Mouse (Mus musculus) MEL (cell line): ENCODE measurements around the gene Gm960. TPM values are rescaled to one million over a fixed set of nuclear protein-coding genes. Genes with fewer than 3 reads are reported as not detected.

Experiments
- DNase-seq: peaks from one replicate; pipeline ENCODE4 v3.0.0; 2011; ENCODE audit warnings: low read depth, low spot score
- H3K27ac ChIP-seq: 2 replicates; pipeline ENCODE4 v1.5.1; 2012; ENCODE audit warnings: low read depth, mild to moderate bottlenecking, control low read depth, low read length, moderate library complexity; ENCODE audit not compliant: control insufficient read depth
- H3K27me3 ChIP-seq, 2 experiments: fragments of 150-350 bp in 1 of 2; sonication (generic) in 1 of 2; 2 replicates each; pipeline ENCODE4 v1.6.1; 2012; ENCODE audit warnings: low read length in 2 of 2, mild to moderate bottlenecking in 2 of 2, improper control_type of control experiment in 1 of 2, moderate library complexity in 1 of 2; ENCODE audit not compliant: insufficient read depth in 2 of 2, control insufficient read depth in 1 of 2
- H3K36me3 ChIP-seq, 2 experiments: 2 replicates each; pipeline ENCODE4 v1.6.1; 2012 to 2014; ENCODE audit warnings: low read length in 2 of 2, improper control_type of control experiment in 1 of 2, inconsistent platforms in 1 of 2, mild to moderate bottlenecking in 1 of 2; ENCODE audit not compliant: insufficient read depth in 2 of 2, control insufficient read depth in 1 of 2
- H3K4me1 ChIP-seq, 2 experiments: fragments of 150-350 bp in 1 of 2; sonication (generic) in 1 of 2; 2 replicates each; pipeline ENCODE4 v1.6.1; 2012; ENCODE audit warnings: low read length in 2 of 2, improper control_type of control experiment in 1 of 2, mild to moderate bottlenecking in 1 of 2; ENCODE audit not compliant: insufficient read depth in 2 of 2, control insufficient read depth in 1 of 2
- H3K4me3 ChIP-seq, 2 experiments: fragments of 150-350 bp in 1 of 2; sonication (generic) in 1 of 2; 2 replicates each; pipeline ENCODE4 v1.5.1; 2012; ENCODE audit warnings: low read depth in 2 of 2, low read length in 2 of 2, mild to moderate bottlenecking in 2 of 2, moderate library complexity in 2 of 2, control low read depth in 1 of 2, improper control_type of control experiment in 1 of 2; ENCODE audit not compliant: control insufficient read depth in 1 of 2, insufficient read depth in 1 of 2
- H3K79me2 ChIP-seq: 2 replicates; pipeline ENCODE4 v1.6.1; 2012; ENCODE audit warnings: mild to moderate bottlenecking, low read length, moderate library complexity; ENCODE audit not compliant: control insufficient read depth, poor library complexity, insufficient read depth
- H3K9ac ChIP-seq: 2 replicates; pipeline ENCODE4 v1.6.1; 2012; ENCODE audit warnings: low read depth, mild to moderate bottlenecking, control low read depth, low read length, moderate library complexity; ENCODE audit not compliant: control insufficient read depth, poor library complexity, severe bottlenecking
- H3K9me3 ChIP-seq: fragments of 150-350 bp; sonication (generic); replicated peaks from 2 replicates; pipeline ENCODE4 v1.6.1; 2012; ENCODE audit warnings: mild to moderate bottlenecking, low read length, improper control_type of control experiment, moderate library complexity; ENCODE audit not compliant: insufficient read depth
- BHLHE40 ChIP-seq: IDR thresholded peaks from 2 replicates; pipeline ENCODE4 v1.6.1; 2012; ENCODE audit warnings: low read depth, mild to moderate bottlenecking, inconsistent platforms, low read length, improper control_type of control experiment, borderline replicate concordance
- CHD1 ChIP-seq: IDR thresholded peaks from 2 replicates; pipeline ENCODE4 v1.6.1; 2012; ENCODE audit warnings: low read depth, mild to moderate bottlenecking, inconsistent platforms, low read length, improper control_type of control experiment
- CTCF ChIP-seq, 3 experiments: IDR thresholded peaks in 2 of 3; conservative IDR thresholded peaks in 1 of 3; 2 replicates each; pipeline ENCODE4 v1.5.1; 2011 to 2012; ENCODE audit warnings: low read length in 3 of 3, low read depth in 2 of 3, mild to moderate bottlenecking in 2 of 3, improper control_type of control experiment in 1 of 3, inconsistent platforms in 1 of 3, mixed read lengths in 1 of 3, moderate library complexity in 1 of 3; ENCODE audit not compliant: control insufficient read depth in 1 of 3, insufficient read depth in 1 of 3, poor library complexity in 1 of 3, severe bottlenecking in 1 of 3
- E2F4 ChIP-seq: IDR thresholded peaks from 2 replicates; pipeline ENCODE4 v1.6.1; 2011; ENCODE audit warnings: low read depth, low read length, improper control_type of control experiment, borderline replicate concordance
- ELF1 ChIP-seq: IDR thresholded peaks from 2 replicates; pipeline ENCODE4 v1.6.1; 2014; ENCODE audit warnings: low read depth, mild to moderate bottlenecking, inconsistent platforms, low read length, improper control_type of control experiment, moderate library complexity
- EP300 ChIP-seq, 2 experiments: IDR thresholded peaks; 2 replicates each; pipeline ENCODE4 v1.6.1; 2011; ENCODE audit warnings: improper control_type of control experiment in 2 of 2, low read length in 2 of 2, low read depth in 1 of 2, mild to moderate bottlenecking in 1 of 2
- ETS1 ChIP-seq: IDR thresholded peaks from 2 replicates; pipeline ENCODE4 v1.6.1; 2012; ENCODE audit warnings: low read depth, mild to moderate bottlenecking, inconsistent platforms, low read length, improper control_type of control experiment, moderate library complexity
- GATA1 ChIP-seq: IDR thresholded peaks from 2 replicates; pipeline ENCODE4 v1.6.1; 2011; ENCODE audit warnings: low read depth, low read length, improper control_type of control experiment
- HCFC1 ChIP-seq: IDR thresholded peaks from 2 replicates; pipeline ENCODE4 v1.6.1; 2012; ENCODE audit warnings: low read depth, mild to moderate bottlenecking, inconsistent platforms, low read length, improper control_type of control experiment, moderate library complexity
- JUND ChIP-seq: IDR thresholded peaks from 2 replicates; pipeline ENCODE4 v1.6.1; 2011; ENCODE audit warnings: low read depth, mild to moderate bottlenecking, improper control_type of control experiment, low read length
- MAFK ChIP-seq: IDR thresholded peaks from 2 replicates; pipeline ENCODE4 v1.6.1; 2011; ENCODE audit warnings: low read depth, mild to moderate bottlenecking, low read length, improper control_type of control experiment, borderline replicate concordance
- MAX ChIP-seq: IDR thresholded peaks from 2 replicates; pipeline ENCODE4 v1.6.1; 2011; ENCODE audit warnings: low read length, improper control_type of control experiment
- MAZ ChIP-seq: IDR thresholded peaks from 2 replicates; pipeline ENCODE4 v1.6.1; 2012; ENCODE audit warnings: low read depth, mild to moderate bottlenecking, inconsistent platforms, low read length, improper control_type of control experiment
- MEF2A ChIP-seq: IDR thresholded peaks from 2 replicates; pipeline ENCODE4 v1.6.1; 2014; ENCODE audit warnings: low read depth, mild to moderate bottlenecking, inconsistent platforms, low read length, improper control_type of control experiment; ENCODE audit not compliant: poor library complexity, insufficient replicate concordance, severe bottlenecking; ENCODE audit errors: extremely low read depth
- MXI1 ChIP-seq: IDR thresholded peaks from 2 replicates; pipeline ENCODE4 v1.6.1; 2011; ENCODE audit warnings: mild to moderate bottlenecking, low read depth, low read length, improper control_type of control experiment
- NELFE ChIP-seq: IDR thresholded peaks from 2 replicates; pipeline ENCODE4 v1.6.1; 2011; ENCODE audit warnings: low read depth, low read length, improper control_type of control experiment
- RAD21 ChIP-seq: IDR thresholded peaks from 2 replicates; pipeline ENCODE4 v1.6.1; 2011; ENCODE audit warnings: mild to moderate bottlenecking, low read depth, low read length, improper control_type of control experiment
- RCOR1 ChIP-seq: IDR thresholded peaks from 2 replicates; pipeline ENCODE4 v1.6.1; 2012; ENCODE audit warnings: low read depth, mild to moderate bottlenecking, inconsistent platforms, low read length, improper control_type of control experiment
- SIN3A ChIP-seq: IDR thresholded peaks from 2 replicates; pipeline ENCODE4 v1.6.1; 2012; ENCODE audit warnings: low read length, improper control_type of control experiment, inconsistent platforms
- SMC3 ChIP-seq: IDR thresholded peaks from 2 replicates; pipeline ENCODE4 v1.6.1; 2011; ENCODE audit warnings: low read depth, low read length, improper control_type of control experiment
- TBP ChIP-seq: IDR thresholded peaks from 2 replicates; pipeline ENCODE4 v1.8.0; 2011; ENCODE audit warnings: low read depth, low read length, improper control_type of control experiment
- TCF12 ChIP-seq: IDR thresholded peaks from 2 replicates; pipeline ENCODE4 v1.6.1; 2014; ENCODE audit warnings: low read depth, mild to moderate bottlenecking, inconsistent platforms, low read length, improper control_type of control experiment, moderate library complexity
- UBTF ChIP-seq: IDR thresholded peaks from 2 replicates; pipeline ENCODE4 v1.6.1; 2012; ENCODE audit warnings: low read depth, mild to moderate bottlenecking, inconsistent platforms, low read length, improper control_type of control experiment, moderate library complexity, borderline replicate concordance; ENCODE audit not compliant: insufficient read depth
- USF1 ChIP-seq: IDR thresholded peaks from 2 replicates; pipeline ENCODE4 v1.6.1; 2014; ENCODE audit warnings: low read depth, mild to moderate bottlenecking, inconsistent platforms, low read length, improper control_type of control experiment, moderate library complexity
- USF2 ChIP-seq, 2 experiments: IDR thresholded peaks; 2 replicates each; pipeline ENCODE4 v1.6.1; 2011 to 2012; ENCODE audit warnings: improper control_type of control experiment in 2 of 2, low read length in 2 of 2, borderline replicate concordance in 1 of 2, inconsistent platforms in 1 of 2, low read depth in 1 of 2, mild to moderate bottlenecking in 1 of 2; ENCODE audit not compliant: insufficient read depth in 1 of 2
- ZC3H11A ChIP-seq: IDR thresholded peaks from 2 replicates; pipeline ENCODE4 v1.6.1; 2012; ENCODE audit warnings: low read depth, mild to moderate bottlenecking, inconsistent platforms, low read length, improper control_type of control experiment
- ZKSCAN1 ChIP-seq: IDR thresholded peaks from 2 replicates; pipeline ENCODE4 v1.6.1; 2012; ENCODE audit warnings: low read depth, mild to moderate bottlenecking, inconsistent platforms, low read length, improper control_type of control experiment, moderate library complexity
- ZMIZ1 ChIP-seq: IDR thresholded peaks from 2 replicates; pipeline ENCODE4 v1.6.1; 2012; ENCODE audit warnings: low read depth, mild to moderate bottlenecking, inconsistent platforms, low read length, improper control_type of control experiment, moderate library complexity
- ZNF384 ChIP-seq: IDR thresholded peaks from 2 replicates; pipeline ENCODE4 v1.6.1; 2012; ENCODE audit warnings: low read depth, mild to moderate bottlenecking, inconsistent platforms, low read length, improper control_type of control experiment
- polyA plus RNA-seq, 2 experiments: library from polyadenylated mRNA; stranded (reverse) in 1 of 2; unstranded in 1 of 2; fragments of >175 nt in 1 of 2; fragments of >200 nt in 1 of 2; gene quantifications; 2 replicates each; pipeline versions ENCODE4 v1.2.1 to v1.2.4; 2012; ENCODE audit warnings: low replicate concordance in 2 of 2, low read depth in 1 of 2; ENCODE audit not compliant: insufficient read length in 2 of 2, insufficient read depth in 1 of 2, missing spikeins in 1 of 2
- total RNA-seq: library from RNA; depleted of rRNA; stranded (reverse); fragments of 300-350 nt; gene quantifications from 2 replicates; pipeline ENCODE4 v1.2.3, GENCODE M21; 2012

Gm960 gene
- total and polyA plus RNA-seq, 3 experiments: 2.1 to 2.3 TPM; not detected in 1

- DNase-seq: no peak
- no peaks in the 10 kb centered on the region for H3K9me3 ChIP-seq
- H3K27me3 ChIP-seq: no peaks in the 10 kb centered on the region
- H3K36me3 ChIP-seq: no peaks in the 10 kb centered on the region
- H3K4me1 ChIP-seq: no peaks in the 10 kb centered on the region
- no peaks in the 10 kb centered on the region for H3K79me2 ChIP-seq
- no peak overlapping the region for H3K4me3 ChIP-seq
- TF ChIP-seq SIN3A: no peak
- TF ChIP-seq MXI1: no peak
- TF ChIP-seq SMC3: no peak
- TF ChIP-seq TCF12: no peak
- TF ChIP-seq ZNF384: no peak
- TF ChIP-seq MAFK: no peak
- no peak for TF ChIP-seq BHLHE40
- TF ChIP-seq HCFC1: no peak
- no peak for TF ChIP-seq E2F4
- TF ChIP-seq ETS1: no peak
- TF ChIP-seq ZKSCAN1: no peak
- no peak for TF ChIP-seq ZC3H11A
- TF ChIP-seq RAD21: no peak
- TF ChIP-seq NELFE: no peak
- TF ChIP-seq ELF1: no peak
- H3K9ac ChIP-seq: no peak overlapping the region
- no peak overlapping the region for H3K27ac ChIP-seq
Observed at GRCm38 (mm10) chr19:4608511-4608910, 90.0 kb downstream of the Gm960 start.

- Histone ChIP-seq H3K9ac (no peak overlapping the region), H3K79me2 (no peaks in the 10 kb centered on the region), H3K4me3 (no peak overlapping the region), H3K27ac (no peak overlapping the region), H3K36me3 (no peaks in the 10 kb centered on the region), H3K9me3 (no peaks in the 10 kb centered on the region), H3K27me3 (no peaks in the 10 kb centered on the region), H3K4me1 (no peaks in the 10 kb centered on the region)
- DNase-seq: no peak
- TF ChIP-seq MAFK (no peak), JUND (no peak), USF1 (no peak), CHD1 (no peak), TBP (no peak), CTCF (IDR thresholded peaks at IDR 0.05 in 2 of 3, conservative IDR thresholded peaks at IDR 0.05 in 1 of 3; ENCODE audit: control insufficient read depth in 1 of 3, insufficient read depth in 1 of 3, low read depth in 2 of 3, low read length in 3 of 3, poor library complexity in 1 of 3, severe bottlenecking in 1 of 3) (no peak), EP300 (IDR thresholded peaks at IDR 0.05; ENCODE audit: low read depth in 1 of 2, low read length in 2 of 2) (no peak), MEF2A (no peak), ZC3H11A (no peak), MAX (no peak), RCOR1 (no peak), UBTF (no peak), ELF1 (no peak), USF2 (IDR thresholded peaks at IDR 0.05; ENCODE audit: borderline replicate concordance in 1 of 2, insufficient read depth in 1 of 2, low read depth in 1 of 2, low read length in 2 of 2) (no peak), GATA1 (no peak), ZNF384 (no peak), ZMIZ1 (no peak), MAZ (no peak), SIN3A (no peak)
Observed at GRCm38 (mm10) chr19:4607406-4607805, 91.1 kb downstream of the Gm960 start.
